Mouse (Mus musculus) kidney, adult 9 months (tissue): ENCODE data around the gene Ncs1.

ENCODE experiments used
- DNase-seq: peaks from one replicate; pipeline ENCODE4 v3.0.0; 2022

Gene Ncs1

DNA sequence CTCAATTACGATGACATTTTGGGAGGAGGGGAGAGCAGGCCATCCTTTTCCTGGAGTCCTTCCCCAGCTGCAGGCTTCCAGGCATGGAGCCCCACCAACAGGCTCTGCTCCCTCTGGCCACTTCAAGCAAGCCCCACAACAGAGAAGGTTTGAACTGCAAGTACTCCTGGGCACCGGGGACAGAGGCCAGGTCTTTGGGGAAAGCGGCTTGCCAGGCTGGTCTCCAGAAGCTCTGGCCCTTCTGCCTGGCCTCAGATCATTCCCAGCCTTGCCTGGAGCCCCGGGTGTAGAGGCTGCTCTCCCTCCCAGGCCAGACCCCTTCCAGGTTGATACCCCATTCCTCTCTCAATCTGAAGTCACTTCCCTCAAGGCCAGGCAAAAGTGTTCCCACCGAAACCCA is 572 bp upstream of the Ncs1 start:
- DNase-seq: no peak

DNA sequence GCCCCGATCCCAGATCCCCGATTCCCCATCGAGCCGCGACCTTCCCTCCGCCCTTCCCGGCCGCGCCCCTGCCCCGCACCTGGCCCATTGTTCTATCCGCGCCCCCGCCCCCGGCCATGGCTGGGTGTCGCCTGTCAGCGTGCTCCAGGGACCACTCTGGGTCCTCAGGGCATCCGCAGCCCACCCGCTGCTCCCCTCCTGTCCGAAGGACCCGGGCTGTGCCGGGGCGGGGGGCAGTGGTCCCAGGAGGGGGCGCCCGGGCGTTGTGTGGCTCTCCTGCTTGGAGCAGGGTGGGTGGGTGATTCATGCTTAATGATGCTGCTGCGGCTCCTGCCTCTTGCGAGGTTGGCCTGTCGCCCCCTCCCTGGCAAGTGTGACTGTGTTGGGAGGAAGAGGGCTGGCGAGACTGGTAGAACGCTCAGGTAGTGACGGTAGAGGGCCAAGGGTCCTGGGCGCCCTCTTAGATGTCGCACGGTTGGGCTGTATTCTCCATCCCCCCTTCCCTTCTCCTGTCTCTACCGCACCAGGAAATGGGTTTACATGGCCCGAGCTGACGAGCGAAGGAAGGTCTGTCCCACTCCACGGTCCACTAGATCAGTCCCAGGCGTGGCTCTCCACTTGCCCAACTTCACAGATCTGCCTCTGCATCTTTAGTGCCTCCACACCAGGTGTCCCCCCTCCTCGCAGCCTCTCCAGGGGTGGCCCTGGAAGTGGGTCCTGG is 788 bp downstream of the Ncs1 start:
- DNase-seq: no peak

GRCm38 (mm10) chr2:31248856-31249255 is 3.2 kb downstream of the Ncs1 start:
- DNase-seq: no peak

DNA sequence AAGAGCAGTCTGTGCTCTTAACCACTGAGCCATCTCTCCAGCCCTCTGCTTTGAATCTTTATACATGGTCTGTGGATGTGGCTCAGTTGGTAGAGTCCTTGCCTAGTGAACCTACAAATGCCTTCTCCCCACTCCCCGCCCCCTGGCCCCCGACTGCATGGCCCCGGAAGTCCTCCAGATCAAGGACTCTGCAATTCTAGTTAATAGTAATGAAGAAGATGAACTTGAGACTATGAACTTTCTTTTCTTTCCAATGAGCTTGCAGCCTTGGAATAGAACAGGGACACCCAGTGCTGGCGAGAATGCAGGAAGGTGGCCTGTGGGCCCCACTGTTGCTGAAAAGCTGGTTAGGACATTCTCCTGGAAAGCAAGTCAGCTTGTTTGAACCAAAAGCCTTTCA is 6.5 kb downstream of the Ncs1 start:
- DNase-seq: peak; percentile 88

- DNase-seq: peak; percentile 74
Observed at GRCm38 (mm10) chr2:31253463-31253862, 7.8 kb downstream of the Ncs1 start.

GRCm38 (mm10) chr2:31254806-31255205 is 9.2 kb downstream of the Ncs1 start:
- DNase-seq: no peak

DNA sequence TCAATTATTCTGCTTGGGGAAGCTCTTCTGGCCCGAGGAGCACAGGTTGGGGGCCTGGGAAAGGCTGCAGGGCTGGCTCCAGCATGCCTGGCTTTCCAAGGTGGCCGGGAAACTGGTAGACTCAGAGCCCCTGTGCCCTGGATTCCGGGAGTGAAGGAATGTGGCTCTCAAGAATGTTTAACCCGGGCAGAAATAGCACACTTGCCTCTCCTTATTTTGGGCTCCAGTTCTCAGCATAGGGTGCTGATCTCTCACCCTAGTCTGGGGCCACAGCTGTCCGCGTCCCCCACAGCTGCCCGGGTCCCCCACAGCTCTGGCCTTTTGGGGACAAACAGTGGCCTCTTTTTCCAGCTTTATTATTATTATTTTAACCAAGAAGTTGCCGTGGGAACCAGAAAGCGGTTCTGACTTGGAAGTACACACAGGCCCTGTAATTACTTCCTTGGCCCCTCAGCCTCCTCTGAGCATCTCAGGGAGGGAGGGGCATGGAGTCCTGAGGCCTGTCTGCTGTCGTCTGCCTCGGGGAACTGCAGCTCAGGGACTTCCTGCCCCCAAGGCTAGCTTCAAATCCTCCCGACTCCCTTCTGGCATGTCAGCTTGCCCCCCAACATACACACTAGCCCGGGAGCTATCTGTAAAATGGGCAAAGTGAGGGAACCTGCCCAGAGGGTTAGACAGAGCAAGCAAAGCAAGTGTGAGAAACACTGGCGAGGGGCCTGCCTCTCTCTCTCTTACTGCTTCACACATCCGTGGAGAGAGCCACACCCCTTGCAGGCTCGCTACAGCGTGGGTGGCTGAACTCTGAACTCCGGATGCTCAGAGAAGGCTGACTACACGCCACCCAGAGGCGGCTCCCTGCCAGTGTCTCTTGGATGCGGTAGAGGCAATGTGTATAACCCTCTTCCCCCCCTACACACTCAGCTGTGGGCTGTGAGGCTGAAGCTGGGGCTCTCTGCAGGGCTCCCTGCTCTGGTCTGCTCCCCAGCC is 10.6 kb downstream of the Ncs1 start:
- DNase-seq: peak; percentile 82

DNA sequence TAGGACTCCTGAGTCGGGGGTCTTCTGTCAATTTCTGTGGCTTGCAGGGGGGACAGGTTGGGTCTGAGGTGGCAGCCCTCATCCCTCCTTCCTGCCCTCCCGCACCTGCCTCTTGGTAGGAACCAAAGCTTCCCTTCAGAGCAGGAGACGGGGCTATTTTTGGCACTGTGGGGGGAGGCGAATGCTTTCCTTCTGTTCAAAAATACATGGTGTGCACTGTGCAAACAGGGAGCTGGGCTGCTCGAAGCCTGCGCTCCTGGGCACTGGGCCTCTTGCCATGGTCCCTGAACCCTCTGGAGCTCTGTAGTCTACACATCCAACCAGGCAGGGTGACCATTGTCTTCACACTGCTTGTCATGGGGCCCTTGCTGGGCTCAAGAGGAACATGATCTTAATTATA is 11.5 kb downstream of the Ncs1 start:
- no peak for DNase-seq

- DNase-seq: peak; percentile 85
Observed at GRCm38 (mm10) chr2:31258609-31259366, 13.2 kb downstream of the Ncs1 start.

- DNase-seq: no peak
Observed at GRCm38 (mm10) chr2:31259367-31259920, 13.8 kb downstream of the Ncs1 start.

DNA sequence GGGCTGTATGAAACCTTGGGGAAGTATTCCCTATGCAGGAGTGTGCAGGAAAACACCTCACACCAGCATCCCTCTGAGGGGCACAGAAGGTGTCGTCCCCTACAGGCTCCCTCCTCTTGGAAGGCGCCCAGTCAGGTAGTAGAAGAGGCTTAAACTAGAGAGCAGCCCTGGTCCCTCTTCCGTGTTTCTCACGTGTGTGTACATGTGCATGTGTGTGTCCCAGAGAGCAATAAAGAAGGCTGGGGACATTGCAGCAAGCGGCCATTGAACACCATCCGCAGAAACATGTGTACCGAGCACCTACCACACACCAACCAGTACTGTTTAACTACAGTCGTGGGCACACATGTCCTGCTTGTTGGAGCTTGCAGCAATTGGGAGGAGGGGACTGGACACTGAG is 14.9 kb downstream of the Ncs1 start:
- no peak for DNase-seq

- no peak for DNase-seq
Observed at GRCm38 (mm10) chr2:31263039-31263461, 17.4 kb downstream of the Ncs1 start.

GRCm38 (mm10) chr2:31263746-31264378 is 18.2 kb downstream of the Ncs1 start:
- DNase-seq: peak; percentile 54

GRCm38 (mm10) chr2:31267447-31267846 is 21.8 kb downstream of the Ncs1 start:
- DNase-seq: no peak

GRCm38 (mm10) chr2:31268631-31269030 is 23.0 kb downstream of the Ncs1 start:
- no peak for DNase-seq

GRCm38 (mm10) chr2:31269188-31269587 is 23.6 kb downstream of the Ncs1 start:
- DNase-seq: no peak

- no peak for DNase-seq
Observed at GRCm38 (mm10) chr2:31269847-31270246, 24.2 kb downstream of the Ncs1 start.

DNA sequence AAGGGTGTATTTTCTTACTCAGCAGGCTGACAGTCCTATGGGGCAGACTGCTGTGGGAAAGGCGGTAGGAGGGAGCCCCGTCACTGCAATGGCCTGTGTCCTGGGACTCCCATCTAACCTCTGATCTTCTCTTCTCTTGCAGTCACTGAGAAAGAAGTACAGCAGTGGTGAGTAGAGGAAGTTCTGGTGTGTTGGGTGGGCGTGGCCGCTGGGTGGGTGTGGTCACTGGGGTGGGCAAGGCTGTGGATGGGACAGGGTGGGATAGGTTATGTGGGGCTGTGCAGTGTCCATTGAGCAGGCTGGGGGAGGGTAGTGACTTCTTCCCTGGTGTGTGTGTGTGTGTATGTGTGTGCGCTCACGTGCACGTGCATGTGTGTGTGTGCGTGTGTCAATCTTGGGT is 24.8 kb downstream of the Ncs1 start:
- DNase-seq: no peak

DNA sequence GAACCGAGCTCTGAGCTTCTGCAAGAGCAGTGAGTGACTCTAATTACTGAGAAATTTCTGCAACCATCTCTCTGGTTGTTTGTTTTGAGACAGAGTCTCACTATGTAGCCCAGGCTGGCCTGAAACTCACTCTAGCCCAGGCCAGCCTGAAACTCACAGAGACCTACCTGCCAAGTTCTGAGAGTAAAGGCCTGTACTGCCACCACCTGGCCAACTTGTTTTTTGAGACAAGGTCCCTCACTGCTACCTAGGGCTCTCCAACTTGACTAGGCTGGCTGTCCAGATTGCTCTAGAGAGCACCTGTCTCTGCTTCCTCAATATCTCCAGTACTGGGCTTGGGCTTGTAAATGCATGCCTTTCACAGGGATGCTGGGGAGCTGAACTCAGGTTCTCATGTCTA is 25.4 kb downstream of the Ncs1 start:
- DNase-seq: no peak

DNA sequence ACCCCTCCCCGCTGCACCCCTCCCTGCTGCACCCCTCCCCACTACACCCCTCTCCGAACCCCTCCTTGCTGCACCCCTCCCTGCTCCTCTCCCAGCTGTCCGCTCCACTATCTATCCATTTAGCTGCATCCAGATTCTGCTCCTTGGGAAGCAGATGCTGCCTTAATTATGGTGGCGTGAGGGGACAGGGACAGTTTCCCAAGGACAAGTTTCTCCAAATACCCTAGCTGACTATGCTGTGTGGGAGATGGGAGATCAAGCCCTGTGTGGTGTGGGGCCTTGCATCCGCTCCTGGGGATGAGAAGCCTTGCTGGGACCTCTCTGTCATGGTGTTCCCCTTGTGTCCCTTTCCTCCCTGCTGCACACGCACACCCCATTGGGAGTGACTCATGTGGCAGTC is 29.4 kb downstream of the Ncs1 start:
- no peak for DNase-seq

DNA sequence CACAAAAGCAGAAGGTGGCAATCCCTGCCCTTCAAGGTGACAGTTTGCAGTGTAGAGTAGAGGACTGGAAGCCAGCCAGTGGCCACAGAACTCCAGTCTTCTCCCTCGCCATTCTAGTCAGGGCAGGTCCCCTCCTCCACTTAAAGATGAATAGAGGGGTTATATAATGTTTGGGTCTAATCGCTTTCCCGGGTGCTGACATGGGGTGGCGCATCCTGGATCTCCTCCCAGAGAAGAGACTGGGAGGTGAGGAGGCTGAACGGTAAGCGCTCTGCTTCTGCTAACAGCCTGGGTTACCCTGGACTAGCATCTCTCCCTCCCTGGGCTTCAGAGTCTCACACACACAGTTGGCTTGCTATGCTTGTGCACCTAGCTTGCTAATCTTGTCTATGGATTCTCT is 32.2 kb downstream of the Ncs1 start:
- DNase-seq: no peak

DNA sequence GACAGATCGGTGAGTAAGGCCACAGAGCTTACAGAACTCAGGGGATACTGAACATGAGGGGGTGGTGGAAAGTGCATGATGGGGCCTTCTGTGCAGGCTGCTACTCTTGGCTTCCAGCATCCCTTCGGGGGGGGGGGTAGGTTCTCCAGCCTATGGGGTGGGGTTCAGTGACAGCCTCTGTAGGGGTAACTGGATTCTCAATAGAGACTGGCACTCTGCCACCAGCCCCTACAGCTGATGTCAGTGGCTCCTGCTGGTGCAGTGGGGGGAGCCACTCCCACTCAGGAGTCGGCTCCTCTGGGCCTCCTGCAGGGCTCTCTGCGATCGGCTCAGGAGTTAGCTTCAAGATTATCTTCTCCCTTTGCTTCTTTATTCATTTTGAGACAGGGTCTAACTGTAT is 32.9 kb downstream of the Ncs1 start:
- no peak for DNase-seq
